Mouse (Mus musculus) CH12.LX (cell line): ENCODE data around the gene Fam69b.
A peak's percentile ranks its signal among the peaks of the same experiment; 100 is the strongest.

Source experiments
- BHLHE40 ChIP-seq: IDR thresholded peaks from 2 replicates; pipeline ENCODE4 v1.6.1; 2011; ENCODE audit warnings: mild to moderate bottlenecking, low read depth, low read length, improper control_type of control experiment
- CTCF ChIP-seq, 2 experiments: IDR thresholded peaks in 1 of 2; conservative IDR thresholded peaks in 1 of 2; 2 replicates each; pipeline ENCODE4 v1.5.1; 2011 to 2012; ENCODE audit warnings: low read depth in 2 of 2, low read length in 2 of 2, improper control_type of control experiment in 1 of 2, inconsistent platforms in 1 of 2, mild to moderate bottlenecking in 1 of 2, moderate library complexity in 1 of 2
- E2F4 ChIP-seq: IDR thresholded peaks from 2 replicates; pipeline ENCODE4 v1.6.1; 2011; ENCODE audit warnings: low read depth, low read length, improper control_type of control experiment; ENCODE audit not compliant: insufficient replicate concordance
- EP300 ChIP-seq: IDR thresholded peaks from 2 replicates; pipeline ENCODE4 v1.6.1; 2011; ENCODE audit warnings: low read length, improper control_type of control experiment
- ETS1 ChIP-seq: conservative IDR thresholded peaks from 2 replicates; pipeline ENCODE4 v1.6.1; 2012; ENCODE audit warnings: low read depth, mild to moderate bottlenecking, inconsistent platforms, low read length, improper control_type of control experiment, moderate library complexity
- GABPA ChIP-seq: IDR thresholded peaks from 2 replicates; pipeline ENCODE4 v1.6.1; 2012; ENCODE audit warnings: low read depth, low read length, improper control_type of control experiment, inconsistent platforms; ENCODE audit not compliant: insufficient replicate concordance
- HCFC1 ChIP-seq: IDR thresholded peaks from 2 replicates; pipeline ENCODE4 v1.6.1; 2012; ENCODE audit warnings: low read depth, mild to moderate bottlenecking, inconsistent platforms, low read length, improper control_type of control experiment
- MAX ChIP-seq: IDR thresholded peaks from 2 replicates; pipeline ENCODE4 v1.6.1; 2011; ENCODE audit warnings: low read length, improper control_type of control experiment
- MYC ChIP-seq: IDR thresholded peaks from 2 replicates; pipeline ENCODE4 v1.6.1; 2011; ENCODE audit warnings: low read depth, mild to moderate bottlenecking, improper control_type of control experiment, low read length
- POLR2A ChIP-seq: IDR thresholded peaks from 2 replicates; pipeline ENCODE4 v1.6.1; 2011; ENCODE audit warnings: low read depth, mild to moderate bottlenecking, improper control_type of control experiment, low read length
- RAD21 ChIP-seq: IDR thresholded peaks from 2 replicates; pipeline ENCODE4 v1.6.1; 2011; ENCODE audit warnings: low read depth, mild to moderate bottlenecking, low read length, improper control_type of control experiment, moderate library complexity
- ZC3H11A ChIP-seq: IDR thresholded peaks from 2 replicates; pipeline ENCODE4 v1.6.1; 2012; ENCODE audit warnings: low read depth, mild to moderate bottlenecking, inconsistent platforms, low read length, improper control_type of control experiment

DNA sequence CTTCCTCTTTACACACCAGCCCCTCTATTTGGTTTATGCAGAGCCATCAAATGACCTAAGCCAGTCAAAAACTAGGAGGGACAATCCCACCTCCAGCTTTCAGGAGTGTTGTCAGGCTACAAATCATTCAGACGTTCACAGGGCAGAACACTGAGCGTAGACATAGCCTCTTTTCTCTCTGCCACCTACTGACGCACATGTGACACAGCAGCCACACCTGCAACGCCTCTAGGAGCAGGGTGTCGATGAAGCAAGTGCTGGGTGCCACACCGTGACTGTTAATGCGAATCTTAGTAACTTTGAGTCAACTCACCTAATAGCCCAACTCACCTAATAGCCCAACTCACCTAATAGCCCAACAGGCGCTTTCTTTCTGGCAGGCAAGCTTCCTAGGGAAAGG, 10.8 kb downstream of the Fam69b start:
- TF ChIP-seq RAD21 (peak; percentile 7), BHLHE40 (no peak), POLR2A (peak; percentile 58), CTCF (conservative IDR thresholded peaks at IDR 0.05 in 1 of 2, IDR thresholded peaks at IDR 0.05 in 1 of 2; ENCODE audit: low read depth in 2 of 2, low read length in 2 of 2) (peak; percentile 22 to 66; a peak in 3 of 4 replicates), ETS1 (no peak), E2F4 (no peak), HCFC1 (no peak), EP300 (no peak), GABPA (no peak), MAX (peak; percentile 89), ZC3H11A (no peak), MYC (peak; percentile 87)
